Mouse (Mus musculus) cerebellum, postnatal 4 days (tissue): ENCODE measurements around the gene Dnajc7.
"Not testable (repeated sequence)": the region's sequence is repeated elsewhere in the genome, so short reads cannot be mapped to it uniquely, and the experiment has no call there.

Experiments used
- DNase-seq, 2 experiments: peaks; one replicate each; pipeline ENCODE4 v3.0.0; 2022; ENCODE audit warnings: low spot score in 2 of 2, mixed read lengths in 1 of 2

The Dnajc7 gene

GRCm38 (mm10) chr11:100616836-100617235 is 3.1 kb downstream of the Dnajc7 start:
- not testable (repeated sequence) for DNase-seq

- no peak for DNase-seq
Measured at GRCm38 (mm10) chr11:100616332-100616731, 3.6 kb downstream of the Dnajc7 start.

GRCm38 (mm10) chr11:100613241-100613640 is 6.7 kb downstream of the Dnajc7 start:
- no peak for DNase-seq

GRCm38 (mm10) chr11:100611627-100612026 is 8.3 kb downstream of the Dnajc7 start:
- DNase-seq, result no peak

DNA sequence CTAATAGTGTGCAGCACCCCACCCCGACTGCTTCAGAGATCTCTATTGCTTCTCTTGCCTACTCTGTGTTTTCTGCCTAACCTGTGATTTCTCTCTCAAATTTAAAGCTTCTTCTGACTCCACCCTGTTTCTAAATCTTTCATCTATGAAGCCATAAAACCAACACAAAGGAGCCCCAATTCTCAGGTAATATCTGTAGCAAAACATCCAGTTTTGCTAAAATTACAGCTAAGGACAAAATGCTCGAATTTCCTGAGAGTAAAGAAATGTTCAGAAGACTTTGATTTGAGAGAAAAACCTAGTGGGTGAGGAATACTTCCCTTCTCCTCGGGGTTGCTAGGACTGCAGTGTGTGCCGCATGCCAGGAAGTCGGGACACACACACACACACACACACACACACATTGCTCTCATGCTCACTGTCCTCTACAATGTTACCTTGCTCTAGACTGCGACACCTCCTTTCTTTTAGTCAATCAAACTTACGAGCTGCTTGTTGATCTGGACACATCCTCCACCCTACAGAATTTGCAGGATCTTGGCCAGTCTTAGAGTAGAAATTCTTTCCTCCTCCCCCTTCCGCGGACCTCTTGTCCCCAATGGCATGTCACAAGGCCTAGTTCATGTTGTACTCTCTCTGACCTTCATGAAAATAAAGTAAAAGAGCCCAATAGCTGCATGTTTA is 9.8 kb downstream of the Dnajc7 start:
- DNase-seq, result no peak

DNA sequence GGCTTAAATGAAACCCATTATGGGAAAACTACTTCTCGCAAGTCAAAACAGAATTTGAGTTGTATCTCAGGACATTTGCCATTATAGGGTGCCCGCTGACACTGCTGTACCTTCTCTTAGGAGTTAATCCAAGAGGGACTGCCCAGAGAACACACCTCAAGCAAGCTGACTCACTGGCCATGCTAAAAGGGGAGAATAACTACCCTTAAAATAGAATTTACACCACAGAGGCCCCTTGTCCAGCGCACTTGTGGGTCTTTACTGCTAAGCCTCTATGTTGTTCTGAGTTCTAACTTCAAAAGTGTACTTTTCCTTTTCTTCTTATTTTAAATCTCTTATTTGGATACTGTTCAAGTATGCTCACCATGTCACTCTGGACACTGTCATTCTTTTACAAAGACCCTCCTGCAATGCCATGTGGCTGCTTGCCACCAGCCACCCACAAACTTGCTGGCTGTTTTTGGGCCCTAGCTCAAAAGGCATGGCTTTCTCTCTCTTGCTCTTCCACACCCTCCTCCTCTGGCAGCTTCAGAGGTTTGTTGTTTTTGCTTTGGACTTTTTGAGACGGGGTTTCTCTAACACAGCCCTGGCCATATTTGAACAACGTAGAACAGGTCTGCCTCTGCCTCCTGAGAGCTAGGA is 10.5 kb downstream of the Dnajc7 start:
- no peak for DNase-seq

DNA sequence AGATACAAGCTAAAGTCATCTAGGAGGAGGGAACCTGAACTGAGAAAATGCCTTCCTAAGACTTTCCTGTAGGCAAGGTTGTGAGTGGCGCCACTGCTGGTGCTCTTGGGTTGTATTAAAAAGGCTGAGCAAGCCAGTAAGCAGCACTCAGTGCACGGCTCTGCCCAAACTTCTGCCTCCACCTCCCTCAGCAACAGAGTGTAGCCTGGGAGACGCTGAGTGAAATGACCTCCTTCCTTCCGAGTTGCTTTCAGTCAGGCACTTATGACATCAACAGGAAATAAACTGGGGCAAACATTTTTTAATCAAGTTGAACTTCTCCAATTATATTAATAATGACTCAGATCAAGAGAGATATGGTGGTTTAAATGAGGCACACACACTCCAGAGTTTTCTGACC is 11.2 kb downstream of the Dnajc7 start:
- DNase-seq, result no peak

- no peak for DNase-seq
Measured at GRCm38 (mm10) chr11:100607121-100607520, 12.8 kb downstream of the Dnajc7 start.

DNA sequence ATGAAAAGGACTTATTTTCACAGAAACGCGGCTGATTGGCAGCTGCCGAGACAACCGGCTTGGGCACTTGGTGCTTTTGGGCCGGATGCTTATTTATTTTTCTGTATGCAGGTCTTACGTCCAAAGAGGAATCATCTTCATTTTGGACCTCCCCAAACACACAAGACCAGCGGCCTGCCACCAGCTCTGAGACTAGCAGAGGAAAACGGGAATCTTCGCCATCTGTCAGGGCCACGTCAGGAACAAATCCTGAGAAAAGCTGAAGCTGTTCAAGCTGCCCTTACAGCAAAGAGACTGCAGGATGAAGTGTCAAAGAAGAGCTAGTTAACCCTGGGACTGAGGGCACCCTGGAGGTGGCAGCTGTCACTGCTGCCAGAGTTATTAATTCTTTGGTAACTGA is 14.5 kb downstream of the Dnajc7 start:
- DNase-seq, result no peak

- no peak for DNase-seq
Measured at GRCm38 (mm10) chr11:100604321-100605005, 15.5 kb downstream of the Dnajc7 start.

DNA sequence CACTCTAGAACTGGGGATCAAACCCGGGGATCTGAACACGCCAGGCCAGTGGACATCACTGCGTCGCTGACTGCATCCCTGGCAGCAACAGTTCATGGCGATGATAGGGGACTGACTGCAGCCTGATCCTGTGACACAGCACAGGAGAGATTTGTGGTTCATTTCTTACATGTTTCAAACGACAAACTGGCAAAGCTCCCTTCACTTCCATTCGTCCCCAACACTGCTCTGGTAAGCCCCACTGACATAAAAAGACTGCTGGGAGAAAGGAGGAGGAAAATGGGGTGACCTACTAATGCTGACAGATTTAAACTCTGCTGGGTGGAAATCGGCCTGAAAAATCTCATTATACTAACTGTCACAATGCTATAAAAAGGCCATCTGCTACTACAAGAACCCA is 16.2 kb downstream of the Dnajc7 start:
- no peak for DNase-seq

- no peak for DNase-seq
Measured at GRCm38 (mm10) chr11:100603155-100603554, 16.8 kb downstream of the Dnajc7 start.

- no peak for DNase-seq
Measured at GRCm38 (mm10) chr11:100601372-100601771, 18.6 kb downstream of the Dnajc7 start.

- DNase-seq, result no peak
Measured at GRCm38 (mm10) chr11:100598074-100598473, 21.9 kb downstream of the Dnajc7 start.

DNA sequence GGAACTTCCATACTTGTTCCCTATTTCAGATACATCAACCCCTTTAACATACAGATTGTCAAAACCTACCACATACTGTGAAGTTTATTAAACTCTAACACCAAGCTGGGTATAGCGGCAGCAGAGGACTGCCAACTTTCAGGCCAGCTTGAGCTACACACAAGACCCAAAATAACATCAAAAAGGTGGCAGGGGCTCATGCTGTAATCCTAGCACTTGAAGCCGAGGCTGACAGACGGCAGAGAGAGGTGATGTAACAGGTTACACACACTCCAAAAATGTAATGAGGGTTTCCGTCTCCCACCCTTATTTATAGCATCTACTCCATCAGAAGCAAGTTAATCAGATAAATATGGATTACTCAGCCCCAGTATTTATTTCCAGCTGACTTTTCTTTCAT is 24.4 kb downstream of the Dnajc7 start:
- no peak for DNase-seq

GRCm38 (mm10) chr11:100594608-100595007 is 25.4 kb downstream of the Dnajc7 start:
- no peak for DNase-seq

- no peak for DNase-seq
Measured at GRCm38 (mm10) chr11:100592346-100593046, 27.5 kb downstream of the Dnajc7 start.

DNA sequence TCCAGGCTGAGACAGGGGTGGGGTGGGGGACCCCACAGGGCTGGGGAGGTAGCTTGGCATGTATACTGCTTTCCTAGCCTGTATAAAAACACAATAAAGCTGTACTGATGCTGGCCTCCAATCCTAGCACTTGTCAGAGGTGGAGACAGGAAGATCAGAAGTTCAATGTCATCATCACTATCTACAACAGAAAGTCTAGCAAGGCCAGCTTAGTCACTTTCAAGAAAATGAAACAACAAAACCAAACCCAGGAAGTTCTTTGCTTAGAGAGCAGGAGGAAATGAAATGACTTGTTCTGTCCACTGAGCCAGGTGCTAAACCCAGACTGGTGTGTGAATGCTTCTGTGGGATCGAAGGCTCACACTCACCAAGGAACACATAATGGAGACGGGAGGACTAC is 31.5 kb downstream of the Dnajc7 start:
- no peak for DNase-seq

DNA sequence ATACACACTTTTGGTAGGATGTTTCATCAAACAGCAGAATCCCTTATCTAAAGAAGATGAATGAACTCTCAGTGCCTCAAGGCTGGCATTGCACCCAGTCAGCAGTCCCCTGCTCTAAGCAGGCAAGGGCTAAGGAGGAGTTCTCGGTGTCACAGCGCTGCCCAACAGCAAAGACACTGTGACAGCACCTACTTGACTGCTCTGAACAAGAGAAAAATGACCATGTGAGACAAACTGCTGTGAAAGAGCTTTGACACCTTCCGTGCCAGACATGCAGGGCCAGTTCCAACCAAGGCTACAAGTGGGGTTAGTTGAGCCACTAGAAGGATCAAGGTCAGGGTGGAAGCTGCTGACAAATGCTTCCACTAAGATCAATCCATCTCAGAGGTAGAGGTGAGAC is 34.8 kb downstream of the Dnajc7 start:
- no peak for DNase-seq

DNA sequence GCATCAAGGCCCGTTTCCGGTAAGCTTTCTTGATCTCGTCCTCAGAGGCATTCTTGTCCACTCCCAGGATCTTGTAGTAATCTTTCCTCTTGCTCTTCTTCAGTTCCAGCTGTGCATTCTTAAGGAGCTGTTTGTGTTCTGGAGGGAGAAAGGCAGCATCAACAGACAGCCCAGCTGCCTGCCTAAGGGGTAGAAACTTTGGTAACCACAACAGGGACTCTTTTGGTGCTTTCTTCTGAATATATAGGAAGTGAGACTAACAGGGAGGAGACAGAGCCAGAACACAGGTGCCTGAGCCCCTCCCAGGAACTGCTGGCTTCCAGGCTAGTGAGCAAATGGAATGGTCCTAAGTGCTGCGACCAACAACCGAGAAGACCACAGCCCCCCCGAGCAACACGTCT is 35.4 kb downstream of the Dnajc7 start:
- no peak for DNase-seq

- no peak for DNase-seq
Measured at GRCm38 (mm10) chr11:100582836-100583235, 37.1 kb downstream of the Dnajc7 start.

DNA sequence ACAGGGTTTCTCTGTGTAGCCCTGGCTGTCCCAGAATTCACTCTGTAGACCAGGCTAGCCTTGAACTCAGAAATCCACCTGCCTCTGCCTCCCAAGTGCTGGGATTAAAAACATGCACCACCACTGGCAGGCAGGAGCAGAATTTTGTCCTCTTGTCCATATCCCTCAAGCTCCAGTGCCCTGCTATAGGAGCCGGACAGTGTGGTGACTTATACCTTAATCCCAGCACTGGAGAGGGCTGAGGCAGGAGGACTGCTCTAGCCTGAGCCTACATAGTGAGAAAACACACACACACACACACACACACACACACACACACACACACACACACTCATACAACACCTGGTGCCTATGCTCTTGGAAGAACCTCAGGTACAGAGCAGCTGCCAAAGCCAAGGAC is 37.6 kb downstream of the Dnajc7 start:
- not testable (repeated sequence) for DNase-seq
